Mouse (Mus musculus) heart, adult 2 months (tissue): ENCODE data around the gene Gria2. TPM values are rescaled to one million over a fixed set of nuclear protein-coding genes. Genes with fewer than 3 reads are reported as not detected.

Experiments
- DNase-seq, 2 experiments: peaks; one replicate each; pipeline ENCODE4 v3.0.0; 2021
- H3K27ac ChIP-seq: fragments of 200-600 bp; 2 replicates; pipeline ENCODE4 v1.8.1; 2022
- H3K27me3 ChIP-seq: fragments of 200-500 bp; 2 replicates; pipeline ENCODE4 v1.6.1; 2012; ENCODE audit warnings: mild to moderate bottlenecking, low read length, inconsistent platforms, mixed read lengths; ENCODE audit not compliant: control insufficient read depth, insufficient read depth
- H3K36me3 ChIP-seq: fragments of 200-500 bp; 2 replicates; pipeline ENCODE4 v1.6.1; 2012; ENCODE audit warnings: low read length, inconsistent platforms; ENCODE audit not compliant: control insufficient read depth, insufficient read depth
- H3K4me1 ChIP-seq: fragments of 200-500 bp; 2 replicates; pipeline ENCODE4 v1.6.1; 2011; ENCODE audit warnings: low read length; ENCODE audit not compliant: control insufficient read depth, insufficient read depth
- H3K4me3 ChIP-seq: fragments of 200-600 bp; 2 replicates; pipeline ENCODE4 v1.8.1; 2022
- H3K79me2 ChIP-seq: fragments of 200-500 bp; replicated peaks from 2 replicates; pipeline ENCODE4 v1.6.1; 2012; ENCODE audit warnings: mild to moderate bottlenecking, inconsistent platforms, low read length, moderate library complexity, mixed read lengths; ENCODE audit not compliant: control insufficient read depth, insufficient read depth
- H3K9ac ChIP-seq: fragments of 200-500 bp; 2 replicates; pipeline ENCODE4 v1.6.1; 2012; ENCODE audit warnings: low read depth, mild to moderate bottlenecking, control low read depth, inconsistent platforms, low read length, mixed read lengths
- CTCF ChIP-seq: fragments of 200-600 bp; IDR thresholded peaks from 2 replicates; pipeline ENCODE4 v1.8.1; 2022; ENCODE audit warnings: antibody characterized with exemption, mild to moderate bottlenecking, moderate library complexity
- EP300 ChIP-seq: fragments of 200-500 bp; IDR thresholded peaks from 2 replicates; pipeline ENCODE4 v1.6.1; 2011; ENCODE audit warnings: low read depth, low read length, control low read depth; ENCODE audit not compliant: insufficient read depth
- POLR2A ChIP-seq: fragments of 200-500 bp; IDR thresholded peaks from 2 replicates; pipeline ENCODE4 v1.6.1; 2011; ENCODE audit warnings: mild to moderate bottlenecking, low read depth, low read length, control low read depth; ENCODE audit not compliant: insufficient read depth
- WGBS: fragments of 180-500 bp; shearing (Covaris S2); methylation state at CpG from one replicate; pipeline ENCODE4 v1.1.7; 2018; 5-methylcytosine and 5-hydroxymethylcytosine counted together
- intact Hi-C: fragments of 180-260 bp; cut with DNase I; formaldehyde crosslinking; loops from one replicate; pipeline ENCODE4 v1.15.1; 2025
- microRNA-seq, 2 experiments: library from miRNA; unstranded; fragments of <30 nt; microRNA quantifications; one replicate each; pipeline ENCODE4 v1.2.0; 2021
- polyA plus RNA-seq: library from polyadenylated mRNA; depleted of rRNA; stranded (reverse); fragments of >200 nt; gene quantifications from 2 replicates; pipeline ENCODE4 v1.2.3, GENCODE M21; 2012; rRNA removed
- total RNA-seq, 2 experiments: library from RNA; stranded (reverse); gene quantifications; 2 replicates each; pipeline ENCODE4 v1.2.3; 2021

The Gria2 gene
- total and polyA plus RNA-seq, 3 experiments: 0.09 TPM; not detected in 2

- TF ChIP-seq POLR2A: no peak
- TF ChIP-seq EP300: no peak
- TF ChIP-seq CTCF: no peak
- H3K36me3 ChIP-seq: no peaks in the 10 kb centered on the region
- H3K4me3 ChIP-seq: no peak overlapping the region
- no peaks in the 10 kb centered on the region for H3K4me1 ChIP-seq
- H3K9ac ChIP-seq: no peak overlapping the region
- intact Hi-C loops: no loop called here
- H3K27ac ChIP-seq: no peak overlapping the region
- WGBS: 42% methylated on average over 2 of the region's 2 CpGs
- no peaks in the 10 kb centered on the region for H3K79me2 ChIP-seq
- DNase-seq: no peak
- H3K27me3 ChIP-seq: no peaks in the 10 kb centered on the region
Measured at GRCm38 (mm10) chr3:80663293-80663692, 139.3 kb downstream of the Gria2 start.

DNA sequence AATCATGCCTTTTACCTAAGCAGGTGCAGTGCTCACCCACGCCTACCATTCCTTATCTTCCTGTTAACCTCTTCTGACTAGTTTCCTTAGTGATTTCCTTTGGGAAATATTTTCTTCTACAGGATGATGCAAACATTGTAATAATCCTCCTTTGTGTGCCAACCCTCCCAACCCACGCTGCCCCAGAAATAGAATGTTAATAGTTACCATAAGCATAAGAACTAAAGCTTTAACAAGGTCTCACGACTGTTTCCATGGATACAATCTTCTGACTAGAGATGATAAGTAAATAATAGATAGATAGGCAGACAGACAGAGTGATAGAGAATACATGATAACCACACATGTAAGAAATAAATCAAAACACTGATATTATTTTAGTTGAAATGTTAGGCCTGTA is 140.8 kb downstream of the Gria2 start:
- WGBS: 41% methylated on average over 3 of the region's 3 CpGs
- Histone ChIP-seq H3K4me1 (no peaks in the 10 kb centered on the region), H3K36me3 (no peaks in the 10 kb centered on the region), H3K9ac (no peak overlapping the region), H3K4me3 (no peak overlapping the region), H3K27ac (no peak overlapping the region), H3K27me3 (no peaks in the 10 kb centered on the region), H3K79me2 (no peaks in the 10 kb centered on the region)
- TF ChIP-seq POLR2A (no peak), EP300 (no peak), CTCF (no peak)
- DNase-seq: no peak
- intact Hi-C loops: no loop called here

GRCm38 (mm10) chr3:80652213-80652612 is 150.4 kb downstream of the Gria2 start:
- 82% methylated on average over 5 of the region's 5 CpGs for WGBS
- no peaks in the 10 kb centered on the region for H3K27me3 ChIP-seq
- intact Hi-C loops: no loop called here

More at GRCm38 (mm10) chr3:80652213-80652612, 150.4 kb downstream of the Gria2 start:
- TF ChIP-seq POLR2A (no peak), EP300 (no peak), CTCF (no peak)
- H3K27ac ChIP-seq: no peak overlapping the region
- H3K4me1 ChIP-seq: no peaks in the 10 kb centered on the region
- no peak for DNase-seq
- no peaks in the 10 kb centered on the region for H3K36me3 ChIP-seq
- H3K9ac ChIP-seq: no peak overlapping the region
- no peaks in the 10 kb centered on the region for H3K79me2 ChIP-seq
- no peak overlapping the region for H3K4me3 ChIP-seq

Small RNAs within 50 kb of the gene (microRNA-seq; reads per million reads assigned to microRNA genes)
- 0 reads per million in 2 experiments for gene Gm25749

Other genes starting within 250 kb of the Gria2 start
- gene Glrb, start 110.8 kb upstream of the Gria2 start, total RNA-seq: under 1 TPM; 0.16 to 0.52 TPM
- 0.06 and 0.41 TPM in 2 replicates for gene Glrb, start 110.8 kb upstream of the Gria2 start, polyA plus RNA-seq
- 1 to 10 TPM; 2.8 to 3.0 TPM for gene Pdgfc, start 233.6 kb upstream of the Gria2 start, total RNA-seq
- 1.5 and 1.8 TPM in 2 replicates for gene Pdgfc, start 233.6 kb upstream of the Gria2 start, polyA plus RNA-seq